Mouse (Mus musculus): ENCODE results near the gene Ttc5. TPM values are rescaled to one million over a fixed set of nuclear protein-coding genes. Genes with fewer than 3 reads are reported as not detected.

Gene Ttc5
- total and polyA plus RNA-seq, 3 experiments = 24.2 to 28.1 TPM; not detected in 1

DNA sequence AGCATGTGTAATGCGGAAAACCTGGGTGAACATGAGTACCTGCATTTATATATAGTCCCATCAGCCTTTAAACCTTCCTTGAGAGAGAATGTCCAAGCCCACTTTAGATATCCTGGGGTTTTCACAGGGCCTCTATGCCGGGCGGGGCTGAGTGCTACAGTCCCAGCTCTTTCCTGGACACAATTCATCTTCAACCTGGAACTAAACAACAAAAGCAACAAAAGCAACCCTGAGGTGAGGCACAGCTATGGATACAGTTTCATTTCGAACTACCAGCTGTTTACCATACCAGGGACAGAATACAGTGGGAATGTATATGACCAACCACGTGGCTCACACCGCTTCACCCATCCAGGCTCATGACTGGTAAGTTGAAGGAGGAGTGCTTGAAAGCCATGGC lies 17.1 kb upstream of the Ttc5 start:
- peaks cover 53% of the 10 kb centered on the region for H3K79me2 ChIP-seq (ENCODE audit: control insufficient read depth, insufficient read depth, low read length, poor library complexity)
- no peaks in the 10 kb centered on the region for H3K27me3 ChIP-seq (ENCODE audit: control insufficient read depth in 1 of 2, insufficient read depth in 2 of 2, low read length in 2 of 2)
- peaks cover 0 to 12% of the 10 kb centered on the region in 2 experiments; a peak in 2 of 4 replicates for H3K4me1 ChIP-seq (ENCODE audit: control insufficient read depth in 1 of 2, insufficient read depth in 2 of 2, low read length in 2 of 2)
- H3K9ac ChIP-seq (ENCODE audit: control insufficient read depth, low read depth, low read length, poor library complexity, severe bottlenecking) = peak overlapping the region; percentile 97
- peak overlapping the region; percentile 58 for H3K27ac ChIP-seq (ENCODE audit: control insufficient read depth, low read depth, low read length)
- peak; percentile 65 for DNase-seq (ENCODE audit: low read depth, low spot score)
- H3K36me3 ChIP-seq (ENCODE audit: control insufficient read depth in 1 of 2, insufficient read depth in 2 of 2, low read length in 2 of 2) = peaks cover 16 to 29% of the 10 kb centered on the region in 2 experiments
- H3K4me3 ChIP-seq (ENCODE audit: control insufficient read depth in 1 of 2, insufficient read depth in 1 of 2, low read depth in 2 of 2, low read length in 2 of 2) = peak overlapping the region; percentile 86 to 97
- peak in 1 of 2 experiments; percentile 68; a peak in 2 of 4 replicates for TF ChIP-seq POLR2A (IDR thresholded peaks at IDR 0.05; ENCODE audit: control insufficient read depth in 1 of 2, insufficient read depth in 1 of 2, low read depth in 1 of 2, low read length in 2 of 2, poor library complexity in 1 of 2)
- no peak for TF ChIP-seq HCFC1 (IDR thresholded peaks at IDR 0.05; ENCODE audit: low read depth, low read length)
- H3K9me3 ChIP-seq (replicated peaks; ENCODE audit: insufficient read depth, low read length) = no peaks in the 10 kb centered on the region

- H3K9me3 ChIP-seq (replicated peaks; ENCODE audit: insufficient read depth, low read length) = no peaks in the 10 kb centered on the region
- H3K4me3 ChIP-seq (ENCODE audit: control insufficient read depth in 1 of 2, insufficient read depth in 1 of 2, low read depth in 2 of 2, low read length in 2 of 2) = peak overlapping the region; percentile 7 to 24; a peak in 3 of 4 replicates
- H3K9ac ChIP-seq (ENCODE audit: control insufficient read depth, low read depth, low read length, poor library complexity, severe bottlenecking) = peak overlapping the region; percentile 62
- peaks cover 48% of the 10 kb centered on the region for H3K79me2 ChIP-seq (ENCODE audit: control insufficient read depth, insufficient read depth, low read length, poor library complexity)
- H3K36me3 ChIP-seq (ENCODE audit: control insufficient read depth in 1 of 2, insufficient read depth in 2 of 2, low read length in 2 of 2) = peaks cover 17 to 29% of the 10 kb centered on the region in 2 experiments
- H3K4me1 ChIP-seq (ENCODE audit: control insufficient read depth in 1 of 2, insufficient read depth in 2 of 2, low read length in 2 of 2) = peaks cover 0 to 10% of the 10 kb centered on the region in 2 experiments; a peak in 2 of 4 replicates
- peak; percentile 83 for DNase-seq (ENCODE audit: low read depth, low spot score)
- TF ChIP-seq RAD21 (IDR thresholded peaks at IDR 0.05; ENCODE audit: low read depth, low read length) (no peak), CTCF (IDR thresholded peaks at IDR 0.05 in 2 of 3, conservative IDR thresholded peaks at IDR 0.05 in 1 of 3; ENCODE audit: control insufficient read depth in 1 of 3, insufficient read depth in 1 of 3, low read depth in 2 of 3, low read length in 3 of 3, poor library complexity in 1 of 3, severe bottlenecking in 1 of 3) (peak in 1 of 3 experiments; percentile 38; a peak in 2 of 6 replicates), POLR2A (IDR thresholded peaks at IDR 0.05; ENCODE audit: control insufficient read depth in 1 of 2, insufficient read depth in 1 of 2, low read depth in 1 of 2, low read length in 2 of 2, poor library complexity in 1 of 2) (peak in 1 of 2 experiments; percentile 8; a peak in 1 of 4 replicates)
- peak overlapping the region; percentile 38 for H3K27ac ChIP-seq (ENCODE audit: control insufficient read depth, low read depth, low read length)
- no peaks in the 10 kb centered on the region for H3K27me3 ChIP-seq (ENCODE audit: control insufficient read depth in 1 of 2, insufficient read depth in 2 of 2, low read length in 2 of 2)
These were observed 14.4 kb upstream of the Ttc5 start for GRCm38 (mm10) chr14:50799502-50800259.

- peak overlapping the region; percentile 19; the same call in 1 of the 2 replicates for H3K27ac ChIP-seq (ENCODE audit: control insufficient read depth, low read depth, low read length)
- peak; percentile 76 for DNase-seq (ENCODE audit: low read depth, low spot score)
- H3K36me3 ChIP-seq (ENCODE audit: control insufficient read depth in 1 of 2, insufficient read depth in 2 of 2, low read length in 2 of 2) = peaks cover 17 to 29% of the 10 kb centered on the region in 2 experiments
- H3K4me1 ChIP-seq (ENCODE audit: control insufficient read depth in 1 of 2, insufficient read depth in 2 of 2, low read length in 2 of 2) = peaks cover 0 to 12% of the 10 kb centered on the region in 2 experiments; a peak in 2 of 4 replicates
- H3K9me3 ChIP-seq (replicated peaks; ENCODE audit: insufficient read depth, low read length) = no peaks in the 10 kb centered on the region
- H3K9ac ChIP-seq (ENCODE audit: control insufficient read depth, low read depth, low read length, poor library complexity, severe bottlenecking) = no peak overlapping the region; the same call in 1 of the 2 replicates
- no peaks in the 10 kb centered on the region for H3K27me3 ChIP-seq (ENCODE audit: control insufficient read depth in 1 of 2, insufficient read depth in 2 of 2, low read length in 2 of 2)
- no peak overlapping the region for H3K4me3 ChIP-seq (ENCODE audit: control insufficient read depth in 1 of 2, insufficient read depth in 1 of 2, low read depth in 2 of 2, low read length in 2 of 2)
- TF ChIP-seq MAFK (IDR thresholded peaks at IDR 0.05; ENCODE audit: borderline replicate concordance, low read depth, low read length) (no peak), POLR2A (IDR thresholded peaks at IDR 0.05; ENCODE audit: control insufficient read depth in 1 of 2, insufficient read depth in 1 of 2, low read depth in 1 of 2, low read length in 2 of 2, poor library complexity in 1 of 2) (peak in 1 of 2 experiments; percentile 46; a peak in 2 of 4 replicates), CTCF (IDR thresholded peaks at IDR 0.05 in 2 of 3, conservative IDR thresholded peaks at IDR 0.05 in 1 of 3; ENCODE audit: control insufficient read depth in 1 of 3, insufficient read depth in 1 of 3, low read depth in 2 of 3, low read length in 3 of 3, poor library complexity in 1 of 3, severe bottlenecking in 1 of 3) (peak in 1 of 3 experiments; percentile 44; a peak in 1 of 6 replicates), KAT2A (conservative IDR thresholded peaks at IDR 0.05; ENCODE audit: low read depth, low read length) (no peak)
- H3K79me2 ChIP-seq (ENCODE audit: control insufficient read depth, insufficient read depth, low read length, poor library complexity) = peaks cover 37% of the 10 kb centered on the region
These were observed 13.2 kb upstream of the Ttc5 start for GRCm38 (mm10) chr14:50798512-50798911.

Data from MEL (cell line).